Mouse (Mus musculus) megakaryocyte, embryonic 14.5 days (primary cell): ENCODE measurements around the gene Gjb1. TPM values are rescaled to one million over a fixed set of nuclear protein-coding genes. Genes with fewer than 3 reads are reported as not detected.
"Not testable (repeated sequence)": the region's sequence is repeated elsewhere in the genome, so short reads cannot be mapped to it uniquely, and the experiment has no call there.

Experiments used
- H3K27me3 ChIP-seq: replicated peaks from 2 replicates; pipeline ENCODE3; 2012; ENCODE audit warnings: inconsistent platforms
- H3K36me3 ChIP-seq: replicated peaks from 2 replicates; pipeline ENCODE3; 2012; ENCODE audit warnings: low read length, inconsistent platforms, mixed read lengths
- H3K4me1 ChIP-seq: 2 replicates; pipeline ENCODE4 v1.6.1; 2012; ENCODE audit warnings: inconsistent platforms
- H3K4me3 ChIP-seq: replicated peaks from 2 replicates; pipeline ENCODE3; 2012; ENCODE audit warnings: moderate library complexity, mild to moderate bottlenecking, inconsistent platforms
- H3K9me3 ChIP-seq: 2 replicates; pipeline ENCODE4 v1.6.1; 2012; ENCODE audit warnings: inconsistent platforms
- FLI1 ChIP-seq: IDR thresholded peaks from 2 replicates; pipeline ENCODE4 v1.6.1; 2012; ENCODE audit warnings: low read length, inconsistent platforms, mixed read lengths
- GATA1 ChIP-seq: IDR thresholded peaks from 3 replicates; pipeline ENCODE4 v1.6.1; 2012; ENCODE audit warnings: mixed read lengths, low read length, inconsistent platforms, borderline replicate concordance
- polyA plus RNA-seq: library from polyadenylated mRNA; stranded (reverse); fragments of >175 nt; gene quantifications from 2 replicates; pipeline ENCODE4 v1.2.3, GENCODE M21; 2012; ENCODE audit warnings: low replicate concordance; ENCODE audit not compliant: insufficient read depth

Gene Gjb1
- polyA plus RNA-seq, 1 experiment: not detected

DNA sequence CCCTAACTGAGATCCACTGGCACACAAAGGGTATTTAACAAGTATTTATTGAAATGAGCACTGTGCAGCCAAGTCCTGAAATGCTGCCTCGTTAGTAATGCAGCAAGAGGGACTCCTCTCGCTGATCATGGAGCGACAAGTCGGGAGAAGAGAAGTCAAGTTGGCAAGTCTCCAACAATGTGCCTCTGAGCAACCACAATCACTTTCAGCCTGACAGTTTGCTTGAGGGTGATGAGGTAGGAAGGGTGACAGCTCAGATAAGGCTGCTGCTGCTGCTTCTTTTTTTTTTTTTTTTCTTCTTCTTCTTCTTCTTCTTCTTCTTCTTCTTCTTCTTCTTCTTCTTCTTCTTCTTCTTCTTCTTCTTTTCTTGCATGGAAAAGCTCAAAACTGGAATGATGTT, 25.0 kb upstream of the Gjb1 start:
- TF ChIP-seq GATA1: no peak
- no peak for TF ChIP-seq FLI1
- Histone ChIP-seq H3K27me3 (peaks cover 6% of the 10 kb centered on the region), H3K4me3 (peak overlapping the region; percentile 54), H3K36me3 (no peaks in the 10 kb centered on the region), H3K9me3 (no peaks in the 10 kb centered on the region), H3K4me1 (peaks cover 18% of the 10 kb centered on the region)

DNA sequence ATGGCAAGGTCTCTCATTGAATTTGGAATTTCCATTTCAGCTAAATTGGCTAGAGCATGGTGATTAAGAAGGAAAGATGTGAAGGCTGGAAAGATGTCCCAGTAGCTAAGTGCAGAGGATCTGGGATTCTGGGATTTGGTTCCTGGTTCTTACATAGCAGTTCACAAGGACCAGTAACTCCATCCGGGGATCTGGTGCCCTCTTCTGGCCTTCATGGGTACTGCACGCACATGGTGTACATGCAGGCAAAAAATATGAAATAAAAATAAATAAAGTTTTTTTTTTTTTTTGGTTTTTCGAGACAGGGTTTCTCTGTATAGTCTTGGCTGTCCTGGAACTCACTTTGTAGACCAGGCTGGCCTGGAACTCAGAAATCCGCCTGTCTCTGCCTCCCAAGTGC, 17.3 kb upstream of the Gjb1 start:
- H3K9me3 ChIP-seq, H3K36me3 ChIP-seq, H3K4me3 ChIP-seq, H3K27me3 ChIP-seq, H3K4me1 ChIP-seq: not testable (repeated sequence)

DNA sequence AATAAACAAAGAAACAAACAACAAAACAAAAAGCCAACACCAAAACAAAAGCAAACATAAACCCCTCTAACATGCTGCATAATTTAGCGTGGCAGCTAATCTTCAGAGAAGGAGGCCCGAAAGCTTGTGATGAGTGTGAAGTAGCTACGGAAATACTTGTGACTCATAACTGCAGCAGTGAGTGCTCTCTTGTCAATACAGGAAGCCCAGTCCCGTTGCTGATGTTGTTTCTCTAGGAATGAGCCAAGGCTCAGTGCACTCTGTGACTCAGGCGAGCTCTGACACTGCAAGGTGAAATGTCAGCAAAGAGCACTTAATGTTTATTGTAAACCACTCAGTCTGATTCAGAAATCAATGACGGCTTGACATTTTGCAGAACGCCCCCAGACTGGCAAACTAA, 7.2 kb upstream of the Gjb1 start:
- TF ChIP-seq GATA1 (no peak), FLI1 (no peak)
- H3K4me1 ChIP-seq: peaks cover 29% of the 10 kb centered on the region
- H3K36me3 ChIP-seq: no peaks in the 10 kb centered on the region
- H3K27me3 ChIP-seq: peaks cover 3% of the 10 kb centered on the region
- no peaks in the 10 kb centered on the region for H3K9me3 ChIP-seq
- no peak overlapping the region for H3K4me3 ChIP-seq

DNA sequence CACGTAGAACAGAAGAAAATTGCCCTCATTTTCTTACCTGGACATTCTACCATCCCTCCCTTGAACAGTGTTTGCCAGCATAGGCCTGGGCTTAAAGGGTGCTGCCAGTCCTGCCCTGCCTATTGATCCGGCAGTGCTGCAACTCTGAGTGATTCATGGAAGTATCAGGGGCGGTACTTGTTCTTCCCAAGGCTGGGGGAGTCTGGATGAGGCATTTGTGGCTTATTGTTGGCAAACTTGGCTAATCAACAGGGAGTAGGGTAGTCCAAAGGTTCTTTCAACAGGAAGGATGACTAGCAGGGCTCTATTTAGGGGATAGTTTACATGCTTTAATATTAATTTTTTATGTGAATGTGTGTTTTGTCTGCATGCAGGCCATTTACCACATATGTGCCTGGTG, 5.6 kb upstream of the Gjb1 start:
- no peak for TF ChIP-seq FLI1
- Histone ChIP-seq H3K27me3 (peaks cover 3% of the 10 kb centered on the region), H3K4me3 (no peak overlapping the region), H3K4me1 (peaks cover 34% of the 10 kb centered on the region), H3K36me3 (no peaks in the 10 kb centered on the region), H3K9me3 (no peaks in the 10 kb centered on the region)

DNA sequence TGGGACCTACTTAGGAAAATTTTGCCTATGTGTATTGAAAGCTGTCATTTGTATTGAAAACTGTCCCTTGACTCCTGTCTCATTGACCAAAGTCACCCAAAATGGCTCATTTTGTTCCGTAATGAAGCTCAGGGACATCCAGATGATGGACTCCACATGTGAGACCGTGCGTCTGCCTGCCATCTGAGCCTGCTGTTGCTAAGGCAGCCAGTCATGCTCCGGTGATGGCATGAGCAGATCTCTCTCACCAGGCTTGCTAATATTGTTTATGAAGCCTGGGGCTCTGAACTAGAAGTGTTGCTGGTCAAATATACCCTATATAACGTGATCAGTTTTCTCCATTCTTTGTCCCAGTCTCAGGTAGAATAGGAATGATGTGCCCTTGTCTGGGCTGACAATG, 3.2 kb upstream of the Gjb1 start:
- TF ChIP-seq FLI1: no peak
- TF ChIP-seq GATA1: no peak
- H3K4me3 ChIP-seq: no peak overlapping the region

DNA sequence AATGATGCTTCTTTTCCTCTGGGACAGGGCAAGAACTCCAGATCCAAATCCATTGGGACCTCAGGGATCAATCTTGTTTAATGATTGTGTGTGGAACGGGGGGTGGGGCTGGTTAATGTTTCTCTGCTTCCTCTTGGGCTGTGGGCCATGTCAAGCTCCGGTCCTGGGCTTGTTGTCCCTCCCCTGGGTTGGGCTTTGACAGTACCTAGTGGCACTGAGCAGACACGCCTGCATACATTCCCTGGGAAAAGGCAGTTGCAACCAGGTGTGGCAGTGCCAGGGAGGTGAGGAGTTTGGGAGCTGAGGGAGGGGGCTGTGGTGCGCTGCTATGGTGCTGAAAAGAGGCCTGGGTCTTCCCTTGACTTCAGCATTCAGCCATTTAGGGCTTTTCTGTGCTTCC, 898 bp downstream of the Gjb1 start:
- no peak overlapping the region for H3K4me3 ChIP-seq
- TF ChIP-seq FLI1 (no peak), GATA1 (no peak)

More for the DNA sequence above, 3.2 kb upstream of the Gjb1 start:
- Histone ChIP-seq H3K9me3 (no peaks in the 10 kb centered on the region), H3K36me3 (no peaks in the 10 kb centered on the region), H3K27me3 (peaks cover 11% of the 10 kb centered on the region), H3K4me1 (peaks cover 34% of the 10 kb centered on the region)

DNA sequence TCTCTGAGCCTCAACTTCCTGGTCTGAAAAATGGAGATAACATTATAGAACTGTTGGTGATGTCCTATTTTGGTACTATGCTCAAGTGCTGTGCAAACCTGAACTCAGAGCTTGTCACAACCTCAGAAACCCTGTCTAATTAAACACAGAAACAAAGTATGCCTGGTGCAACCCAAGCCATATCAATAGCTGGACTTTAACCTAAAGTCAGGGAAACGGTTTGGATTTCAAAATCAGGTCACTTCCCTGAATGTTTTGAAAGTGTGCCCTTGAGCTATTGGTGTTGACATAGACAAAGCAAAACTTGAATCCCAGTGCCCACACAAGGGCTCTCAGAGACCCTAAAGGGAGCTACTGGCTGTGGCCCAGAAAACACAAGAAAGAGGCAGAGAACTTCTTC, 3.6 kb downstream of the Gjb1 start:
- Histone ChIP-seq H3K27me3 (peaks cover 48% of the 10 kb centered on the region), H3K4me1 (peaks cover 51% of the 10 kb centered on the region), H3K36me3 (no peaks in the 10 kb centered on the region), H3K4me3 (no peak overlapping the region), H3K9me3 (no peaks in the 10 kb centered on the region)
- no peak for TF ChIP-seq GATA1
- TF ChIP-seq FLI1: no peak

More for the DNA sequence above, 898 bp downstream of the Gjb1 start:
- H3K9me3 ChIP-seq: no peaks in the 10 kb centered on the region
- H3K36me3 ChIP-seq: no peaks in the 10 kb centered on the region
- H3K27me3 ChIP-seq: peaks cover 25% of the 10 kb centered on the region
- H3K4me1 ChIP-seq: peaks cover 41% of the 10 kb centered on the region

DNA sequence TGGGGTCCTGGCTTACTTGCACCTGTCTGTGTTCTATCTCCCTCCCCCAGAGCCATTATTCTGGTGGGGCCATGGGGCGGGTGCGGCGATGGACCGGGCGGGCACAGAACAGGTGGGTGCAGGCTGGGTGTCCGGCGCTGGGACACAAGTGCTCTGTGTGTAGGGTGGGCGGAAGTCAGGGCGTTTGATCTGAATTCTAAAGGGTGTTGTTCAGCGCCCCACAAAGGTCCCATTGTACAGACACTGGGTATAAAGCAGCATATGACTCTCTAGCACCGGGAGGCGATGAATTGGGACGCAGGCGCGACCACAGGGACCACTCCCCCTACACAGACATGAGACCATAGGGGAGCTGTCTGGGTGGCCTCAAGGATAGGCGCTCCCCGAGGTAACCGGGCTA, 7.3 kb downstream of the Gjb1 start:
- H3K4me1 ChIP-seq: peaks cover 56% of the 10 kb centered on the region
- H3K4me3 ChIP-seq: no peak overlapping the region
- peaks cover 61% of the 10 kb centered on the region for H3K27me3 ChIP-seq
- no peak for TF ChIP-seq FLI1
- TF ChIP-seq GATA1: no peak
- H3K9me3 ChIP-seq: no peaks in the 10 kb centered on the region
- no peaks in the 10 kb centered on the region for H3K36me3 ChIP-seq

DNA sequence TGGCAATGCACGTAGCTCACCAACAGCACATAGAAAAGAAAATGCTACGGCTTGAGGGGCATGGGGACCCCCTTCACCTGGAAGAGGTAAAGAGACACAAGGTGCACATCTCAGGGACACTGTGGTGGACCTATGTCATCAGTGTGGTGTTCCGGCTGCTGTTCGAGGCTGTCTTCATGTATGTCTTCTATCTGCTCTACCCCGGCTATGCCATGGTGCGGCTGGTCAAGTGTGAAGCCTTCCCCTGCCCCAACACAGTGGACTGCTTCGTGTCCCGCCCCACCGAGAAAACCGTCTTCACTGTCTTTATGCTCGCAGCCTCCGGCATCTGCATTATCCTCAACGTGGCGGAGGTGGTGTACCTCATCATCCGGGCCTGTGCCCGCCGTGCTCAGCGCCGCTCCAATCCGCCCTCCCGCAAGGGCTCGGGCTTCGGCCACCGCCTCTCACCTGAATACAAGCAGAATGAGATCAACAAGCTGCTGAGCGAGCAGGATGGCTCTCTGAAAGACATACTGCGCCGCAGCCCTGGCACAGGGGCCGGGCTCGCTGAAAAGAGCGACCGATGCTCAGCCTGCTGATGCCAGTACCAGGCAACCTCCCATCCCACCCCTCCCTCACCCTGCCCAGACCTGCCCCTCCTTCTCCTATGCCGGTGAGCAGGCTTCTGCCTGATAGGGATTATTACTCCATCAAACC, 8.4 kb downstream of the Gjb1 start:
- no peaks in the 10 kb centered on the region for H3K36me3 ChIP-seq
- TF ChIP-seq FLI1: no peak
- TF ChIP-seq GATA1: no peak
- H3K27me3 ChIP-seq: peaks cover 62% of the 10 kb centered on the region
- peaks cover 49% of the 10 kb centered on the region for H3K4me1 ChIP-seq
- no peaks in the 10 kb centered on the region for H3K9me3 ChIP-seq
- H3K4me3 ChIP-seq: peak overlapping the region; percentile 81

DNA sequence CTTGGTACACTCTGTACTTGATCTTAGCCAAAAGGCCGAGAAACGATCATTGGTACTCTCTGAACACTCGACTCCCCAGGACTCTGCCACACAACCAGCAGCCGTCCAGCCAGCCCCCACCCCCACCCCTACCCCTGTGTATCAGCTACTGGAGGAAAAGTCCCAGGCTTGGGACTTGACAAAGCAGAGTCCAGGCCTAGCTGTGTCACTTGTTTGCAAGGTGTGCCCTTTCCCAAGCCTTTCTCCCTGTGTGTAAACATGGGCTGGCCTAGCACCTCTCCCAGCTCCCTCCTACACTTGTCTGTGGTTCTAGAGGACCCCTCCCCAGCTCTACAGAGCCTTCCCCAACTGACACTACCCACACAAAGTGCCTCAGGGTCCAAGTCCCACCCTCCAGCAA, 10.0 kb downstream of the Gjb1 start:
- TF ChIP-seq FLI1: no peak
- no peak for TF ChIP-seq GATA1

DNA sequence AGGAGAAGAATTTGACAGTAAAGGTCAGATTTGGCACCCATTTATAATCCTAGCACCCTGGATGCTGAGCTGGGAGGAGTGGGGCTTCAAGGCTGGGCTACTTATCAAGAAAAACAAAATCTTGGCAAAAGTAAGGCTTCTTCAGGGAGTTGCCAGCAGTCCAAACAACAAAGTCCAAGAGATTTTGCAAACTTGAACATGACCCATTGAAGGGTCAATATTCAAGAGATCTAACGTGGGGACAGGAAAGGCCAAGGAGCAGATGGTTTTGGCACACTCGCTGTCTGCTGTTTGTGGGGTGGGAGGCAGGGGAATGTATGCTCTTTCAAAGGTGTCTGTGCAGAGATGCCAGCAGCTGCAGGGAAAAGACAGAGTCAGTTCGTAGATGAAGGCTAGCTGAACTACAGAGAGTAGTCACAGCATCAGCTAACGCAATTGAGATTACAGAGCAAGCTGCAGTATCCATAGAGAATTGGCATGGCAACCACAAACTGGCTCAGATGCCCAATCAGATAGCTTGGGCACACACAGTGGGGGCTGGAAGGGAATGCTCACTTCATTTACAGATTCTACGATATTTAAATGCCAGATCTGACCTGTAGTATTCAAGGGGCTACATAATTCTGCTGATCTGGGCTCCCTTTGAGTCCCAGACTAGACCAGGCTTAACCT, 12.8 kb downstream of the Gjb1 start:
- Histone ChIP-seq H3K9me3 (no peaks in the 10 kb centered on the region), H3K36me3 (no peaks in the 10 kb centered on the region), H3K27me3 (peaks cover 47% of the 10 kb centered on the region), H3K4me1 (peaks cover 16% of the 10 kb centered on the region), H3K4me3 (no peak overlapping the region)
- TF ChIP-seq GATA1 (no peak), FLI1 (no peak)

More for the DNA sequence above, 10.0 kb downstream of the Gjb1 start:
- Histone ChIP-seq H3K4me3 (no peak overlapping the region), H3K27me3 (peaks cover 61% of the 10 kb centered on the region), H3K4me1 (peaks cover 40% of the 10 kb centered on the region), H3K36me3 (no peaks in the 10 kb centered on the region), H3K9me3 (no peaks in the 10 kb centered on the region)
